Mouse (Mus musculus) thymus, postnatal 0 days (tissue): ENCODE results near the gene Zfp566. TPM values are rescaled to one million over a fixed set of nuclear protein-coding genes. Genes with fewer than 3 reads are reported as not detected.

Source experiments
- DNase-seq: peaks from one replicate; pipeline ENCODE4 v3.0.0-alpha.2; 2015; ENCODE audit warnings: low spot score
- microRNA-seq: library from miRNA; unstranded; fragments of <30 nt; microRNA quantifications from one replicate; pipeline ENCODE4, GENCODE M21; 2016; ENCODE audit warnings: borderline number of aligned reads
- polyA plus RNA-seq: library from polyadenylated mRNA; unstranded; fragments of >200 nt; fragmentation: Nextera tagmentation; extraction: Ambion mirVana; gene quantifications from 2 replicates; pipeline ENCODE4 v1.2.1, GENCODE M21; 2015

The Zfp566 gene
- polyA plus RNA-seq, 1 experiment from 2014 or later, result 10.6 TPM

GRCm38 (mm10) chr7:30060341-30060740 is 30.0 kb downstream of the Zfp566 start:
- no peak for DNase-seq

- no peak for DNase-seq
These were observed 36.7 kb downstream of the Zfp566 start for GRCm38 (mm10) chr7:30053591-30053990.

- DNase-seq, result peak; percentile 91
These were observed 39.3 kb downstream of the Zfp566 start, which contains the start of gene Zfp14 for GRCm38 (mm10) chr7:30050882-30051548. Zfp14 (minus strand) TSS chr7:30051380.

GRCm38 (mm10) chr7:30048126-30048525 is 42.2 kb downstream of the Zfp566 start:
- no peak for DNase-seq

GRCm38 (mm10) chr7:30044354-30044753 is 46.0 kb downstream of the Zfp566 start:
- no peak for DNase-seq

GRCm38 (mm10) chr7:30034331-30034730 is 56.0 kb downstream of the Zfp566 start:
- DNase-seq, result no peak

GRCm38 (mm10) chr7:30031379-30031778 is 58.9 kb downstream of the Zfp566 start:
- no peak for DNase-seq

- DNase-seq, result no peak
These were observed 59.6 kb downstream of the Zfp566 start for GRCm38 (mm10) chr7:30030677-30031076.

GRCm38 (mm10) chr7:30028572-30028971 is 61.8 kb downstream of the Zfp566 start:
- no peak for DNase-seq

Small RNA genes lying within 50 kb of the gene (microRNA-seq; reads per million reads assigned to microRNA genes)
- gene Gm23368, result not detected

Other genes with a start within 250 kb of the Zfp566 start
- gene Zfp940, start 236.9 kb downstream of the Zfp566 start, polyA plus RNA-seq, result 4.6 and 4.8 TPM in 2 replicates
- gene Zfp420, start 230.5 kb downstream of the Zfp566 start, polyA plus RNA-seq, result 3.0 and 3.1 TPM in 2 replicates
- 6.4 and 6.9 TPM in 2 replicates for gene Zfp27, start 184.0 kb downstream of the Zfp566 start, polyA plus RNA-seq
- 0.90 and 1.1 TPM in 2 replicates for gene Zfp383, start 182.3 kb downstream of the Zfp566 start, polyA plus RNA-seq
- gene Zfp74, start 136.4 kb downstream of the Zfp566 start, polyA plus RNA-seq, result 6.8 and 9.2 TPM in 2 replicates
- 3.1 and 4.2 TPM in 2 replicates for gene Zfp568, start 106.6 kb downstream of the Zfp566 start, polyA plus RNA-seq
- 2.4 and 3.1 TPM in 2 replicates for gene Zfp14, start 39.1 kb downstream of the Zfp566 start, polyA plus RNA-seq
- 6.8 and 7.1 TPM in 2 replicates for gene Zfp82, start 17.6 kb downstream of the Zfp566 start, polyA plus RNA-seq
- 1.3 and 1.4 TPM in 2 replicates for gene Gm26920, start 117 bp downstream of the Zfp566 start, polyA plus RNA-seq
- 59.0 and 59.7 TPM in 2 replicates for gene Zfp260, start 4.2 kb upstream of the Zfp566 start, polyA plus RNA-seq
- 10.9 and 13.6 TPM in 2 replicates for gene Zfp382, start 31.4 kb upstream of the Zfp566 start, polyA plus RNA-seq
- gene Zfp146, start 79.2 kb upstream of the Zfp566 start, polyA plus RNA-seq, result 7.6 and 9.6 TPM in 2 replicates
- gene Cox7a1, start 93.6 kb upstream of the Zfp566 start, polyA plus RNA-seq, result 9.2 and 11.6 TPM in 2 replicates
- 66.9 and 76.2 TPM in 2 replicates for gene Capns1, start 108.3 kb upstream of the Zfp566 start, polyA plus RNA-seq
- 134 and 137 TPM in 2 replicates for gene Polr2i, start 141.4 kb upstream of the Zfp566 start, polyA plus RNA-seq
- 149 and 155 TPM in 2 replicates for gene Tbcb, start 141.7 kb upstream of the Zfp566 start, polyA plus RNA-seq
- 0.26 and 0.78 TPM in 2 replicates for gene Ovol3, start 145.2 kb upstream of the Zfp566 start, polyA plus RNA-seq
- 0.19 and 0.23 TPM in 2 replicates for gene Thap8, start 189.6 kb upstream of the Zfp566 start, polyA plus RNA-seq
- gene Wdr62, start 189.9 kb upstream of the Zfp566 start, polyA plus RNA-seq, result 6.4 and 7.8 TPM in 2 replicates
- gene Clip3, start 201.2 kb upstream of the Zfp566 start, polyA plus RNA-seq, result 1.2 and 1.9 TPM in 2 replicates
- gene Alkbh6, start 218.2 kb upstream of the Zfp566 start, polyA plus RNA-seq, result 71.3 and 71.8 TPM in 2 replicates
- gene Syne4, start 224.3 kb upstream of the Zfp566 start, polyA plus RNA-seq, result 7.6 and 9.5 TPM in 2 replicates
- gene E130208F15Rik, start 231.2 kb upstream of the Zfp566 start, polyA plus RNA-seq, result 0.68 and 2.0 TPM in 2 replicates
- gene Sdhaf1, start 233.4 kb upstream of the Zfp566 start, polyA plus RNA-seq, result 19.0 and 22.7 TPM in 2 replicates